Mouse (Mus musculus): ENCODE results near the gene Pakap. TPM values are rescaled to one million over a fixed set of nuclear protein-coding genes. Genes with fewer than 3 reads are reported as not detected.

Pakap gene
- polyA plus RNA-seq, 1 experiment: not detected

- no peak for TF ChIP-seq GATA1 (IDR thresholded peaks at IDR 0.05; ENCODE audit: low read length)
Measured at GRCm38 (mm10) chr4:57770185-57770823, 202.3 kb downstream of the Pakap start.

GRCm38 (mm10) chr4:57771558-57772219 lies 203.7 kb downstream of the Pakap start:
- no peak for TF ChIP-seq GATA1 (IDR thresholded peaks at IDR 0.05; ENCODE audit: low read length)

- TF ChIP-seq GATA1 (IDR thresholded peaks at IDR 0.05; ENCODE audit: low read length): no peak
Measured at GRCm38 (mm10) chr4:57772851-57773510, 205.0 kb downstream of the Pakap start.

- TF ChIP-seq GATA1 (IDR thresholded peaks at IDR 0.05; ENCODE audit: low read length): no peak
Measured at GRCm38 (mm10) chr4:57774517-57774916, 206.5 kb downstream of the Pakap start.

- TF ChIP-seq GATA1 (IDR thresholded peaks at IDR 0.05; ENCODE audit: low read length): no peak
Measured at GRCm38 (mm10) chr4:57775582-57775981, 207.6 kb downstream of the Pakap start.

- TF ChIP-seq GATA1 (IDR thresholded peaks at IDR 0.05; ENCODE audit: low read length): no peak
Measured at GRCm38 (mm10) chr4:57780403-57780802, 212.4 kb downstream of the Pakap start.

- no peak for TF ChIP-seq GATA1 (IDR thresholded peaks at IDR 0.05; ENCODE audit: low read length)
Measured at GRCm38 (mm10) chr4:57780833-57781641, 213.1 kb downstream of the Pakap start.

- no peak for TF ChIP-seq GATA1 (IDR thresholded peaks at IDR 0.05; ENCODE audit: low read length)
Measured at GRCm38 (mm10) chr4:57781994-57782393, 214.0 kb downstream of the Pakap start.

- no peak for TF ChIP-seq GATA1 (IDR thresholded peaks at IDR 0.05; ENCODE audit: low read length)
Measured at GRCm38 (mm10) chr4:57782549-57783390, 214.8 kb downstream of the Pakap start.

- TF ChIP-seq GATA1 (IDR thresholded peaks at IDR 0.05; ENCODE audit: low read length): no peak
Measured at GRCm38 (mm10) chr4:57783391-57783770, 215.4 kb downstream of the Pakap start.

- no peak for TF ChIP-seq GATA1 (IDR thresholded peaks at IDR 0.05; ENCODE audit: low read length)
Measured at GRCm38 (mm10) chr4:57783853-57784600, 216.0 kb downstream of the Pakap start.

GRCm38 (mm10) chr4:57788709-57789108 lies 220.7 kb downstream of the Pakap start:
- no peak for TF ChIP-seq GATA1 (IDR thresholded peaks at IDR 0.05; ENCODE audit: low read length)

- no peak for TF ChIP-seq GATA1 (IDR thresholded peaks at IDR 0.05; ENCODE audit: low read length)
Measured at GRCm38 (mm10) chr4:57789118-57789517, 221.1 kb downstream of the Pakap start.

GRCm38 (mm10) chr4:57793989-57794388 lies 226.0 kb downstream of the Pakap start:
- TF ChIP-seq GATA1 (IDR thresholded peaks at IDR 0.05; ENCODE audit: low read length): no peak
